Mouse (Mus musculus): ENCODE results near the gene Nol4l. TPM values are rescaled to one million over a fixed set of nuclear protein-coding genes. Genes with fewer than 3 reads are reported as not detected.

Gene Nol4l
- polyA plus RNA-seq, 1 experiment from 2014 or later, result 26.7 TPM

GRCm38 (mm10) chr2:153490940-153491339 is 38.8 kb downstream of the Nol4l start:
- H3K9ac ChIP-seq (ENCODE audit: low read depth, low read length), result no peak overlapping the region

GRCm38 (mm10) chr2:153490116-153490515 is 39.7 kb downstream of the Nol4l start:
- DNase-seq (ENCODE audit: low spot score) (no peak), ATAC-seq (ENCODE audit: low FRiP score) (no peak)
- no peak overlapping the region for H3K4me3 ChIP-seq (ENCODE audit: low read depth, low read length)
- H3K4me1 ChIP-seq (replicated peaks; ENCODE audit: control insufficient read depth, insufficient read depth, low read length), result peaks cover 7% of the 10 kb centered on the region; the same call in 1 of the 2 replicates
- no peaks in the 10 kb centered on the region for H3K9me3 ChIP-seq (ENCODE audit: control insufficient read depth, low read length)
- H3K27me3 ChIP-seq (ENCODE audit: control insufficient read depth, insufficient read depth, low read length), result peaks cover 16% of the 10 kb centered on the region
- no peaks in the 10 kb centered on the region for H3K36me3 ChIP-seq (ENCODE audit: control insufficient read depth, insufficient read depth, low read length)
- 72% methylated on average over 1 of the region's 1 CpGs for WGBS
- no peak overlapping the region for H3K4me2 ChIP-seq (replicated peaks; ENCODE audit: low read depth, low read length)
- no peak overlapping the region for H3K27ac ChIP-seq (ENCODE audit: low read depth, low read length)
- H3K9ac ChIP-seq (ENCODE audit: low read depth, low read length), result no peak overlapping the region

More at GRCm38 (mm10) chr2:153490940-153491339, 38.8 kb downstream of the Nol4l start:
- WGBS, result 23% methylated on average over 5 of the region's 5 CpGs
- peaks cover 16% of the 10 kb centered on the region for H3K27me3 ChIP-seq (ENCODE audit: control insufficient read depth, insufficient read depth, low read length)
- H3K4me3 ChIP-seq (ENCODE audit: low read depth, low read length), result no peak overlapping the region
- H3K4me2 ChIP-seq (replicated peaks; ENCODE audit: low read depth, low read length), result no peak overlapping the region
- no peaks in the 10 kb centered on the region for H3K9me3 ChIP-seq (ENCODE audit: control insufficient read depth, low read length)
- DNase-seq (ENCODE audit: low spot score) (no peak), ATAC-seq (ENCODE audit: low FRiP score) (no peak)
- H3K27ac ChIP-seq (ENCODE audit: low read depth, low read length), result no peak overlapping the region
- peaks cover 7% of the 10 kb centered on the region; the same call in 1 of the 2 replicates for H3K4me1 ChIP-seq (replicated peaks; ENCODE audit: control insufficient read depth, insufficient read depth, low read length)
- no peaks in the 10 kb centered on the region for H3K36me3 ChIP-seq (ENCODE audit: control insufficient read depth, insufficient read depth, low read length)

GRCm38 (mm10) chr2:153484071-153484470 is 45.7 kb downstream of the Nol4l start:
- no peak overlapping the region for H3K4me2 ChIP-seq (replicated peaks; ENCODE audit: low read depth, low read length)
- no peaks in the 10 kb centered on the region for H3K9me3 ChIP-seq (ENCODE audit: control insufficient read depth, low read length)
- H3K27me3 ChIP-seq (ENCODE audit: control insufficient read depth, insufficient read depth, low read length), result no peaks in the 10 kb centered on the region
- DNase-seq (ENCODE audit: low spot score) (no peak), ATAC-seq (ENCODE audit: low FRiP score) (no peak)
- H3K27ac ChIP-seq (ENCODE audit: low read depth, low read length), result peak overlapping the region; percentile 49
- 40% methylated on average over 4 of the region's 4 CpGs for WGBS
- H3K4me1 ChIP-seq (replicated peaks; ENCODE audit: control insufficient read depth, insufficient read depth, low read length), result peaks cover 9% of the 10 kb centered on the region
- no peak overlapping the region for H3K4me3 ChIP-seq (ENCODE audit: low read depth, low read length)
- H3K9ac ChIP-seq (ENCODE audit: low read depth, low read length), result no peak overlapping the region
- no peaks in the 10 kb centered on the region for H3K36me3 ChIP-seq (ENCODE audit: control insufficient read depth, insufficient read depth, low read length)

- H3K4me2 ChIP-seq (replicated peaks; ENCODE audit: low read depth, low read length), result peak overlapping the region; percentile 22; the same call in 1 of the 2 replicates
- H3K4me3 ChIP-seq (ENCODE audit: low read depth, low read length), result no peak overlapping the region
- peaks cover 9% of the 10 kb centered on the region for H3K4me1 ChIP-seq (replicated peaks; ENCODE audit: control insufficient read depth, insufficient read depth, low read length)
- H3K27ac ChIP-seq (ENCODE audit: low read depth, low read length), result peak overlapping the region; percentile 49
- no peaks in the 10 kb centered on the region for H3K9me3 ChIP-seq (ENCODE audit: control insufficient read depth, low read length)
- DNase-seq (ENCODE audit: low spot score) (peak; percentile 63), ATAC-seq (ENCODE audit: low FRiP score) (peak; percentile 71)
- H3K36me3 ChIP-seq (ENCODE audit: control insufficient read depth, insufficient read depth, low read length), result no peaks in the 10 kb centered on the region
- peak overlapping the region; percentile 4; the same call in 1 of the 2 replicates for H3K9ac ChIP-seq (ENCODE audit: low read depth, low read length)
- no peaks in the 10 kb centered on the region for H3K27me3 ChIP-seq (ENCODE audit: control insufficient read depth, insufficient read depth, low read length)
- 4% methylated on average over 18 of the region's 20 CpGs for WGBS
These were observed 46.4 kb downstream of the Nol4l start for GRCm38 (mm10) chr2:153483118-153483983.

- H3K9me3 ChIP-seq (ENCODE audit: control insufficient read depth, low read length), result no peaks in the 10 kb centered on the region
- H3K4me3 ChIP-seq (ENCODE audit: low read depth, low read length), result no peak overlapping the region
- WGBS, result 87% methylated on average over 2 of the region's 2 CpGs
- no peaks in the 10 kb centered on the region for H3K36me3 ChIP-seq (ENCODE audit: control insufficient read depth, insufficient read depth, low read length)
- no peak overlapping the region for H3K27ac ChIP-seq (ENCODE audit: low read depth, low read length)
- no peak for ATAC-seq (ENCODE audit: low FRiP score)
- peaks cover 9% of the 10 kb centered on the region for H3K4me1 ChIP-seq (replicated peaks; ENCODE audit: control insufficient read depth, insufficient read depth, low read length)
- H3K4me2 ChIP-seq (replicated peaks; ENCODE audit: low read depth, low read length), result no peak overlapping the region
- no peak overlapping the region for H3K9ac ChIP-seq (ENCODE audit: low read depth, low read length)
- H3K27me3 ChIP-seq (ENCODE audit: control insufficient read depth, insufficient read depth, low read length), result no peaks in the 10 kb centered on the region
- no peak for DNase-seq (ENCODE audit: low spot score)
These were observed 48.0 kb downstream of the Nol4l start for GRCm38 (mm10) chr2:153481861-153482120.

- Histone ChIP-seq H3K4me1 (replicated peaks; ENCODE audit: control insufficient read depth, insufficient read depth, low read length) (peaks cover 9% of the 10 kb centered on the region), H3K4me2 (replicated peaks; ENCODE audit: low read depth, low read length) (no peak overlapping the region), H3K36me3 (ENCODE audit: control insufficient read depth, insufficient read depth, low read length) (no peaks in the 10 kb centered on the region), H3K9ac (ENCODE audit: low read depth, low read length) (no peak overlapping the region), H3K9me3 (ENCODE audit: control insufficient read depth, low read length) (no peaks in the 10 kb centered on the region), H3K27ac (ENCODE audit: low read depth, low read length) (no peak overlapping the region), H3K4me3 (ENCODE audit: low read depth, low read length) (no peak overlapping the region), H3K27me3 (ENCODE audit: control insufficient read depth, insufficient read depth, low read length) (no peaks in the 10 kb centered on the region)
- ATAC-seq (ENCODE audit: low FRiP score), result no peak
- WGBS, result 77% methylated on average over 7 of the region's 7 CpGs
- no peak for DNase-seq (ENCODE audit: low spot score)
These were observed 48.5 kb downstream of the Nol4l start for GRCm38 (mm10) chr2:153481108-153481860.

- Histone ChIP-seq H3K4me2 (replicated peaks; ENCODE audit: low read depth, low read length) (no peak overlapping the region), H3K27me3 (ENCODE audit: control insufficient read depth, insufficient read depth, low read length) (no peaks in the 10 kb centered on the region), H3K27ac (ENCODE audit: low read depth, low read length) (no peak overlapping the region), H3K36me3 (ENCODE audit: control insufficient read depth, insufficient read depth, low read length) (no peaks in the 10 kb centered on the region), H3K4me3 (ENCODE audit: low read depth, low read length) (no peak overlapping the region), H3K4me1 (replicated peaks; ENCODE audit: control insufficient read depth, insufficient read depth, low read length) (peaks cover 9% of the 10 kb centered on the region), H3K9me3 (ENCODE audit: control insufficient read depth, low read length) (no peaks in the 10 kb centered on the region), H3K9ac (ENCODE audit: low read depth, low read length) (no peak overlapping the region)
- 86% methylated on average over 1 of the region's 1 CpGs for WGBS
- DNase-seq (ENCODE audit: low spot score) (no peak), ATAC-seq (ENCODE audit: low FRiP score) (no peak)
These were observed 50.3 kb downstream of the Nol4l start for GRCm38 (mm10) chr2:153479486-153479885.

GRCm38 (mm10) chr2:153478583-153478982 is 51.2 kb downstream of the Nol4l start:
- ATAC-seq (ENCODE audit: low FRiP score), result peak; percentile 65

More at GRCm38 (mm10) chr2:153478583-153478982, 51.2 kb downstream of the Nol4l start:
- H3K27me3 ChIP-seq (ENCODE audit: control insufficient read depth, insufficient read depth, low read length), result no peaks in the 10 kb centered on the region
- peaks cover 6% of the 10 kb centered on the region for H3K4me1 ChIP-seq (replicated peaks; ENCODE audit: control insufficient read depth, insufficient read depth, low read length)
- H3K27ac ChIP-seq (ENCODE audit: low read depth, low read length), result no peak overlapping the region
- WGBS, result 10% methylated on average over 4 of the region's 4 CpGs
- peak; percentile 82 for DNase-seq (ENCODE audit: low spot score)
- H3K9me3 ChIP-seq (ENCODE audit: control insufficient read depth, low read length), result no peaks in the 10 kb centered on the region
- no peak overlapping the region for H3K4me2 ChIP-seq (replicated peaks; ENCODE audit: low read depth, low read length)
- H3K4me3 ChIP-seq (ENCODE audit: low read depth, low read length), result no peak overlapping the region
- no peaks in the 10 kb centered on the region for H3K36me3 ChIP-seq (ENCODE audit: control insufficient read depth, insufficient read depth, low read length)
- no peak overlapping the region for H3K9ac ChIP-seq (ENCODE audit: low read depth, low read length)

Data from hindbrain, embryonic 11.5 days (tissue).